Mouse (Mus musculus) bone marrow macrophage, adult 2 months (primary cell): ENCODE data around the gene Dysf.
"Not testable (repeated sequence)": the region's sequence is repeated elsewhere in the genome, so short reads cannot be mapped to it uniquely, and the experiment has no call there.

Source experiments
- CTCF ChIP-seq: IDR thresholded peaks from 2 replicates; pipeline ENCODE4 v1.5.1; 2012; ENCODE audit warnings: low read depth, mild to moderate bottlenecking, low read length, moderate library complexity
- POLR2A ChIP-seq: IDR thresholded peaks from 2 replicates; pipeline ENCODE4 v1.6.1; 2012; ENCODE audit warnings: mild to moderate bottlenecking, low read depth, low read length, borderline replicate concordance

DNA sequence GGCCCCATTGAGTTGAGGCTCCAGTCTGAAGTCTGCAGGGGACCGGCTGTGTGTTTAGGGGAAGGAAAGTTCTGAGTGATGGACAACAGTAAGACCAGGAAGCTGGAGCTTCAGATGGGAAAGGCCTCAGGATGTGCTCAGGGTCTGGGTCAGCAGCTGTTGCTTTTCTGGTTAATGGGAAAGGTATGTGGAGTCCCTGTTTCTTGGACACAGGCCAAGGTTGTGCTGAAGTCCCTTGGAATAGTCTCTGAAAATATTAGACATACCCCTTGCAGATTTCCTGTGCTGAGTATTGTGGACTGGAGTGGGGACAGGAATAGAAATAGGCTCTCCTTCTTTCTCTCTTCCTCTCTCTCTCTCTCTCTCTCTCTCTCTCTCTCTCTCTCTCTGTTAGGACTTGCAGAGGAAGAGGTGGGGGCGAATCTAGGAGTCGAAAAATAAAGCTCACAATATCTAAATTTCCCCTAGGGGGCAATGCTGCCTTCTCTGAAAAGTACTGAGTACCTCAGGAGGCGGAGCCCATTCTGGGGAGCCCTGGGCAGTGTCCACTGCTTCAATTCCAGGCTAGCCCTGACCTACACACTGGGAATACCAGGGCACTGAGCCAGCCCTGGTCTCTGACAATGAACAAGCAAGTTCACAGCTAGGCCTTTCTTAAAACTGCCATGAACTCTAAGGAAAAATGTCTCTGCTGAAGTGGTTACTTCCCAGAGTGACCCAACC lies 6.7 kb downstream of the Dysf start:
- TF ChIP-seq CTCF, POLR2A: not testable (repeated sequence)
